Mouse (Mus musculus): Measurements from ENCODE around the gene Cacnb1. TPM values are rescaled to one million over a fixed set of nuclear protein-coding genes. Genes with fewer than 3 reads are reported as not detected.
A peak's percentile ranks its signal among the peaks of the same experiment; 100 is the strongest.

Cacnb1 gene
- polyA plus RNA-seq, 1 experiment from 2014 or later, result 7.8 TPM

DNA sequence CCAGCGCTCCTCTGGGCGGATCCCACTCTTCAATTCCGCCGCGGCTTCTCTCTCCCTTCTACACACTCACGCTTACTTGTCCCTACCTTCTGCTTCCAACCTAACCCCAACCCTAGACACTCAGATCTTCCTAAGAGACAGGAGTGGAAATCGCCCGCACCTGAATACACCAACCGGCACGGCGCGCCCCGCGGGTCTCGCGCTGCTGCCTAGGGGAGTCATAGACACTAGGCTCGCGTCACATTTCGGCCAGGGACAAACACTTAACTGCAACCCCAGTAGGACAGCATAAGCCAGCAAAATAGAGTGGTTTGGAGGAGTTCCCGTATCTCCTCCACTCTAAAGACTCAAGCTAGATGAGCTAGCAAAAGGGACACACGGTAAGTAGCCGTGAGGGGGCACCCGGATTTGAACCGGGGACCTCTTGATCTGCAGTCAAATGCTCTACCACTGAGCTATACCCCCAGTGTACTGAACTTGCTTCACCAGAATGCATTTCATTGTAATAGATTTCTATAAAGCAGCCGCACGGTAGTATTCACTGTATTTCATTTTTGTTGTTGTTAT lies 34.2 kb downstream of the Cacnb1 start:
- peak; percentile 88 for DNase-seq (ENCODE audit: low spot score)
- Histone ChIP-seq H3K27ac (replicated peaks) (peak overlapping the region; percentile 88), H3K27me3 (ENCODE audit: low read depth, poor library complexity, severe bottlenecking) (peaks cover 58% of the 10 kb centered on the region), H3K4me3 (peak overlapping the region; percentile 94), H3K9me3 (replicated peaks) (no peaks in the 10 kb centered on the region), H3K36me3 (no peaks in the 10 kb centered on the region), H3K4me1 (peaks cover 33% of the 10 kb centered on the region)
- under 1% methylated on average over 26 of the region's 26 CpGs for WGBS

DNA sequence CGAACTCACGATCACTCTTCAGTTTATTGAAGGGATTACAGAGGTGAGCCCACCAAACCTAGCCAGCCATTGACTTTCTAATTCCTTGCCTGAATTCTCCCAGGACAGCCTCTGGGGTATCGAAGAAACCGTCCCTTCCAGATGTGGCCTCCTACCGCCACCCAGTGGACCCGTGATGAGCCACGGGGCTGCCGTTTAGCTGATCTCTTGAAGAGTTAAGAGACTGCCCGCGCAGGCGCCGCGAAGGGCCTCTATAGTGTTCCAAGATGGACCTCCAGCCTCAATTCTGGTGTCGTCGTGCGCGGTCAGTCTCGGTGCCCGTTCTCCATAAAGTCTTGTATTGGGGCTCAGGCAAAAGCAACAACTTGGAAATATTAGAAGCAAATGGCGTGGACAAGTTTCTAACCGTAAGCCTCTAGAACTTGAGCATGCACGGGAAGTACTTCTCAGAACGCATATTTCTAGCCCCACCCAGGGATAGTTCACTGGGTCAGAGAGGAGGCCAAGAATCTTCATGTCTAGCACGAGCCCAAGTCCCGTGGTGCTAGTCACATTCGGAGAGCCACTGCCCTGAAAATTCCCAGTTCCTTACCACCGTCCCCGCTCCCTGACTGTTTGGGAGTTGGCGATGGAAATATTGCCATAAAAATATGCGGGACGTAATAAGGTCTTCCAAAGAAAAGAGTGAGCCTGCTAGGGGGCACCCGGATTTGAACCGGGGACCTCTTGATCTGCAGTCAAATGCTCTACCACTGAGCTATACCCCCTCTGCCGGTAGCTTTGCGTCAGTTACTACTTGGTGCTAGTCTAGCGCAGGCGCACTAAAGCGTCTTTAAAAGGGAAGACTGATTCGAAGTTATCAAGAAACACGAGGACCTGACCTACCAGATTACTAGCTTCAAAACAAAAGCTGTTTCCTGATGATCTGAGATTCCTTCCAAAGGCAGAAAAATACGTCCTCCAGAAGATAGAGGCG lies 35.0 kb downstream of the Cacnb1 start:
- peaks cover 33% of the 10 kb centered on the region for H3K4me1 ChIP-seq
- peaks cover 64% of the 10 kb centered on the region for H3K27me3 ChIP-seq (ENCODE audit: low read depth, poor library complexity, severe bottlenecking)
- peak overlapping the region; percentile 94 for H3K4me3 ChIP-seq
- H3K36me3 ChIP-seq, result no peaks in the 10 kb centered on the region
- DNase-seq (ENCODE audit: low spot score), result peak; percentile 95
- peak overlapping the region; percentile 88 for H3K27ac ChIP-seq (replicated peaks)
- no peaks in the 10 kb centered on the region for H3K9me3 ChIP-seq (replicated peaks)
- WGBS, result under 1% methylated on average over 42 of the region's 42 CpGs

DNA sequence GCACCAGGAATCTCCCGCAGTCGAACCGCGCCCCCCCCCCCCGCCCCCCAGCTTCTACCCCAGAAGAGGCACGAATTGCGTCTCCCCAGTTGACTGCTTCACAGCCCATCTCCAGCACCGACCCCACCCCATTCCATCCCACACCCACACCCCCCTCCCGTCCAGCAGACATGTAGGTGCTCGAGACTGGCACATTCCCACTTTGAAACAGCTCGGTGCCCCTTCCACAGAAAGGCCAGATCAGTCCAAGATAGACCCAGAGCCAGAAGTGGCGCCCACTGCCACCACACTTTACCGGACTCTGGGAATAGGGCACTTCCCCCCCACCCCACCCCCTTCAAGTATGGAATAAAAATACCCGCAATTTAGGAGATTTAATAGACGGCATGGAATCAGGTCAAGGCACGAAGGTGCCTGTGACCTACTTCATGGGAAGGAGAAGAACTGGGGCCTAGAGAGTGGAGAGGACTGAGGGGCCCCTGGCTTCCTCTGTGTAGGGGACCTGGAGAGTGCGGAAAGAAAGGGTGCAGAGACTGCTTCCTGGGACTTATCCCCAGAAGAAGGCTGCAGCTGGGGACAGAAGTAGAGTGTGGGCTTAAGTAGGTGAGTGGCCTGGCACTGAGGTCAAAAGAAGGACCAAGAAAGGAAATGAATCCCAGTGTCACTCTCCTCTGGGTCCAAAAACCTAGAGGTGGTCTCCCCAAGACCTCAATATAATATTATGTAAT lies 35.9 kb downstream of the Cacnb1 start:
- no peak for DNase-seq (ENCODE audit: low spot score)
- H3K36me3 ChIP-seq, result no peaks in the 10 kb centered on the region
- no peaks in the 10 kb centered on the region for H3K9me3 ChIP-seq (replicated peaks)
- WGBS, result 30% methylated on average over 13 of the region's 17 CpGs
- peaks cover 60% of the 10 kb centered on the region for H3K27me3 ChIP-seq (ENCODE audit: low read depth, poor library complexity, severe bottlenecking)
- H3K27ac ChIP-seq (replicated peaks), result no peak overlapping the region; the same call in 1 of the 2 replicates
- H3K4me3 ChIP-seq, result peak overlapping the region; percentile 94
- H3K4me1 ChIP-seq, result peaks cover 33% of the 10 kb centered on the region

DNA sequence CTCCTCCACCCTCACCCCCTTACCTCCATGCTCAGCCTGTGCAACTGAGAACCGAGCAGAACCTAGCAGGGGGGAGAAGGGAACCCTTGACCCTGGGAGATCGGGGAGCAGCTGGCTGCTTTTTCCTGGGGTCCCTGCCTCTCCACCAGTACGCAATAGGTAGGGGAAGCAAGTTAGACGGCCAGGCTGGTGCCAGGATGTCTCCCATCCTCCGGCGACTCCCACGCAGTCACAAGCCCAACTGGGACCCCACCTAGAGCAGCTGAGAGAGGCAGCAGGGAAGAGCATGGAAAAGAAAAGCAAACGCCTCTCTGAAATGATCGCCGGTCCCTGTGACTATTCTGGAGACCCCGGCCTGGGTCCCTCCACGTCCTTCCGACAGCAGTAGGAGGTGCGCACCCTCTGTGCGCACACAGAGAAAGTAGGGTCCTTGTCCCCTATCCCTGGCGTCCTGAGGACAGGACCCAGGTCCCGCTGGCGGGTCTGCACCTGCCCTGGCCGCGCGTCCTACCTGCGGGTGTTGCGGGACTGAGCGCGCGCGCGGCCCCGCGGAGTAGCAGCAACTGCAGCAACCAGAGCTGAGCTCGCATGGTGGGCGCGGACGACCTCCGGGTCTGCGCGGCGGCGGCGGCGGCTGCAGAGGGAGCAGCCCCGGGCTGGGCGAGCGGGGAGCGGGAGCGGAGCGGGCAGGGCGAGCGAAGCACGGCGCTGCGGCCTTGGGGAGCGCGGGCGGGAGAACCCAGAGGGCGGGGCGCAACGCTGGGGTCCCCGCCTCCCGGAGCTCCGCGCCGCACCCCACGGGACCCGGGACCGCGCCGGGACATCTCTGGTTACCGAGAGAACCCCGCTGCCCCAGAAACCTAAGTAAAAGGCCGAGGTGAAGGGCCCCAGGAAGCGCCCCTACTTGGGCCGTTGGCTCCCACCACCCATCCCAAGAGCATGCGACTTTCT lies 36.8 kb downstream of the Cacnb1 start, which contains the start of gene Plxdc1:
Gene Plxdc1 (minus strand): TSS at position 718 of the 951 bp plus-strand sequence.
- H3K4me3 ChIP-seq, result peak within 1 kb of the TSS; percentile 94
- H3K27ac ChIP-seq (replicated peaks), result peak within 1 kb of the TSS; percentile 66
- H3K36me3 ChIP-seq, result no peaks in the 10 kb centered on the region
- no peaks in the 10 kb centered on the region for H3K9me3 ChIP-seq (replicated peaks)
- H3K4me1 ChIP-seq, result peaks cover 33% of the 10 kb centered on the region
- H3K27me3 ChIP-seq (ENCODE audit: low read depth, poor library complexity, severe bottlenecking), result peaks cover 55% of the 10 kb centered on the region
- WGBS, result 3% methylated on average over 74 of the region's 74 CpGs
- peak; percentile 46 for DNase-seq (ENCODE audit: low spot score)

DNA sequence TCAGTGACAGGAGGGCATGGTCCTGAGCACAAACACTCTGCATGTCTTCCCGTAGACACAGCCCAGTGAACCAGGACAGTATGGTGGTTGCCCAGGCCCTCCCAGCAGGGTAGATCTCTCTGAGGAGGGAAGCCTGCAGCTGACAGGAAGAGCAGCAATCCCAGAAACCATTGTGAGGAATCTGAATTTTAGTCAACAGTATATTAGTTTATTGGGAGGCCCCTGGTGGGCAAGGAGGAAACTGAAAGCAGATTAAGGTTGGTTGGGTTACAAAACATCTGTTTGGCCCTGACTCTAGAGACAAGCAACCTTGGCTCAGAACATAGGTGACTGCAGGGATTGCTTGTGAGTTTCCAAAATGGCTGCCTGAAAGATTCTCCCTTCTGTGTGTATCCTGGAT lies 38.9 kb downstream of the Cacnb1 start:
- Histone ChIP-seq H3K4me1 (peaks cover 24% of the 10 kb centered on the region), H3K9me3 (replicated peaks) (no peaks in the 10 kb centered on the region), H3K4me3 (no peak overlapping the region), H3K36me3 (no peaks in the 10 kb centered on the region), H3K27ac (replicated peaks) (no peak overlapping the region), H3K27me3 (ENCODE audit: low read depth, poor library complexity, severe bottlenecking) (peaks cover 42% of the 10 kb centered on the region)
- 69% methylated on average over 1 of the region's 1 CpGs for WGBS
- DNase-seq (ENCODE audit: low spot score), result no peak

DNA sequence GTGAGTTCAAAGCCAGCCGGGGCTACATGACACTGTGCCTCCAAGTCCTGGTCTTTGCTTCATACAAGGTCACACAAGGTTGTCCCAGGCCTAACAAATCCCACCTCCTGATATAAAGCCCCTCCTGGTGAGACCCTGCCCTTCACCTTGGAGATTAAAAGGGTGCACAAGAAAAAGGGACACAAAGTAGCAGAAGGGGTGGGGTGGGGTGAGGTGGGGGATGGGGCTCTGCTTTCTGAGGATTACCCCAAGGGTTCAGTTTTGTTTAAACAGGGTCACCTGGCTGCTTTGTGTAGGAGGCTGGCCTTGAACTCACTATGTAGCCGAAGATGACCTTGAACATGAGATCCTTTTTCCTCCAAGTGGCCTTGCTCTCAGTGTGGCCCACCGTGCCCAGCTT lies 39.3 kb downstream of the Cacnb1 start:
- no peaks in the 10 kb centered on the region for H3K9me3 ChIP-seq (replicated peaks)
- no peak overlapping the region for H3K4me3 ChIP-seq
- H3K36me3 ChIP-seq, result no peaks in the 10 kb centered on the region
- peaks cover 42% of the 10 kb centered on the region for H3K27me3 ChIP-seq (ENCODE audit: low read depth, poor library complexity, severe bottlenecking)
- peaks cover 24% of the 10 kb centered on the region for H3K4me1 ChIP-seq
- no peak overlapping the region for H3K27ac ChIP-seq (replicated peaks)
- 82% methylated on average over 3 of the region's 3 CpGs for WGBS
- no peak for DNase-seq (ENCODE audit: low spot score)

DNA sequence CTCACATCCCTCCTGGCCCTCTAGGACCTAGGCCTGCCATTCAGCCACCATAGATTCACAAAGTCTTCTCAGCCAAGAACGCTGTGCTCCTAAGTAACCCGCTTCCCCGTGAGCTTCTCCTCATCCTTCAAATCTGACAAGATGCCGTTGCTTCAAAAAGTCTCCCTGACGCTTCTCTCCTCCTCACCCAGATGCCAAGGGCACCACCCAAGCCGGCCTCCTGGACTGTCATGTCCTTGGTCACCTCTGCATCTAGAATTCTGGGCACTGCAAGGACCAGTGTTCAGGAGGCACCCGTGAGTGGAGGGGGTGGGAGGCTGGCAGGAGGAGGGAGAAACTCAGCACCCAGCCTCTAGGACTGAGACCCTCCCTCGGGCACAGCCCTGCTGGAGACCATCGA lies 40.1 kb downstream of the Cacnb1 start:
- no peak overlapping the region for H3K27ac ChIP-seq (replicated peaks)
- H3K9me3 ChIP-seq (replicated peaks), result no peaks in the 10 kb centered on the region
- H3K27me3 ChIP-seq (ENCODE audit: low read depth, poor library complexity, severe bottlenecking), result peaks cover 42% of the 10 kb centered on the region
- H3K4me1 ChIP-seq, result peaks cover 24% of the 10 kb centered on the region
- 89% methylated on average over 9 of the region's 9 CpGs for WGBS
- H3K4me3 ChIP-seq, result no peak overlapping the region
- DNase-seq (ENCODE audit: low spot score), result no peak
- no peaks in the 10 kb centered on the region for H3K36me3 ChIP-seq

DNA sequence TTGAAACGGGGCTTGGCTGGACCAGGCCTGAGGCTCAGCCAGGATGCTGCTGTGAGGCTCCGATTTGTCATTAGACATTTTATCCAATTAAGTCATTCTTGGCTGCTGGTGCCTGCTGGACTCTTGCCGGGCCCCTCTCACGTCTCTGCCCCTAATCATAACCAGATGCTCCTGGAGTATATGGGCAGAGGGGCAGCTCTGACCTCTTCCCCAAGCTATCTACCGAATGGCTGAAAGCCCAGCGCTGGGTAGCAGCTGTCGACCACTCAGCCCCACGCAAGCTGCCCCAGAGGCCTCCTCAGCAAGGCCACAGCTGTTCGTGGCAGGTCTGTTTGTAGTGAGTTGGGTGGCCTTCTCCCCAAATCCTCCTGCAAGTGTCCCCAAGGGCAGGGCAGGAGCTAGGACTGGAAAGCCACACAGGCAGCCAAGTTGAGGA lies 42.3 kb downstream of the Cacnb1 start:
- H3K4me3 ChIP-seq, result no peak overlapping the region
- H3K9me3 ChIP-seq (replicated peaks), result no peaks in the 10 kb centered on the region
- H3K27ac ChIP-seq (replicated peaks), result peak overlapping the region; percentile 52; the same call in 1 of the 2 replicates
- peaks cover 25% of the 10 kb centered on the region for H3K27me3 ChIP-seq (ENCODE audit: low read depth, poor library complexity, severe bottlenecking)
- WGBS, result 67% methylated on average over 9 of the region's 9 CpGs
- H3K36me3 ChIP-seq, result no peaks in the 10 kb centered on the region
- H3K4me1 ChIP-seq, result peaks cover 11% of the 10 kb centered on the region
- peak; percentile 26 for DNase-seq (ENCODE audit: low spot score)

DNA sequence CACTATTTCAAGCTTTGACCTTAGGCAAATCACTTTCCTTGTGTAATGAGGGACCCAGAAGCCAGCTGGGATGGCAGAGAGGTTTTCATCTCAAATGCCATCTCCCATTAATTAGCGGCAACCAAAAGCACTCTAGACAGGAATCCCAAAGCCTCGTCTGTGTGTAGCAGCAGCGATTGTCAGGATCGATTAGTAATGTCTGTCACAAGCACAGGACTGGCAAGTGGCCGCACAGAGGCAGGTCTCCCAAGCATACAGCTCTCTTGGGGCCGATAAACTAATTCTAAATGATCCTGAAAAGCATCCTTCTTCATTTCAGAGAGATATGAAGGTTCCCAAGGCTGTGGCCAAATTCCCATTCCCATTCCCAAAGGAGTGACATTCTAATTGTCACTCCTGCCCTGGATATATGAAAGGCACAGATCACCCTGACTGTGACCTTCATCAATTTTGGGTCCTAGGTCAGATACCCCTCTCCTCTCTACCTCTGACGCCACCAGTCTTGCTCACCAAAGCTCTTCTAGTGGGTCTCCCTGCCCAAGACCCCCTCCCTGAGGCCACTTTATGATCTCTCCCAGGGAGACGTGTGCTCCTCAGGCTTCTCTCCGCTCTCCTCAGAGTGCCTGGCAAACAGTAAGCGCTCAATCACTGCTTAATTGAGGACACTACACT lies 42.9 kb downstream of the Cacnb1 start:
- H3K27ac ChIP-seq (replicated peaks), result no peak overlapping the region
- H3K27me3 ChIP-seq (ENCODE audit: low read depth, poor library complexity, severe bottlenecking), result peaks cover 19% of the 10 kb centered on the region
- no peaks in the 10 kb centered on the region for H3K9me3 ChIP-seq (replicated peaks)
- H3K4me3 ChIP-seq, result no peak overlapping the region
- no peak for DNase-seq (ENCODE audit: low spot score)
- WGBS, result 73% methylated on average over 10 of the region's 10 CpGs
- no peaks in the 10 kb centered on the region for H3K36me3 ChIP-seq
- H3K4me1 ChIP-seq, result peaks cover 16% of the 10 kb centered on the region

DNA sequence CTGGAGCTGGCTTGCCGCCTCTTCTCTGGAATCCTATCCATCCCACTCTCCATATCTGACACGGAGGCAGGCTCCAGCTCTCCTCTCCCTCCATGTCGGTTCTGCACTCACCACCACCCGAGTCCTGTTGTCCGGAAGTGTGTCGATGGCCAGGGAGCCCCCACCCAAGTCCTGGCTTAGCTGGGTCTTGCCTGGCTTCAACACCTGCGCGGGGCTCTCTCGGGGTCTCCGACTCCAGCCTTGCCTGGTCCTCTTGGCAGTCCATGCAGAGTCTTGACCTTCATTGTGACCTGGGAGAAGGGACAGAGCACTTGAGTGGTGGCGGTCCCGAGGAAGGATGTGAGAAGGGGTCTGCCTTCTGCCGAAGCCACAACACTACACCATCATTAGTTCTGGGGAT lies 44.4 kb downstream of the Cacnb1 start:
- H3K4me3 ChIP-seq, result no peak overlapping the region
- 91% methylated on average over 13 of the region's 13 CpGs for WGBS
- no peak for DNase-seq (ENCODE audit: low spot score)
- no peaks in the 10 kb centered on the region for H3K9me3 ChIP-seq (replicated peaks)
- no peak overlapping the region for H3K27ac ChIP-seq (replicated peaks)
- peaks cover 20% of the 10 kb centered on the region for H3K4me1 ChIP-seq
- no peaks in the 10 kb centered on the region for H3K36me3 ChIP-seq
- H3K27me3 ChIP-seq (ENCODE audit: low read depth, poor library complexity, severe bottlenecking), result peaks cover 3% of the 10 kb centered on the region; the same call in 1 of the 2 replicates

DNA sequence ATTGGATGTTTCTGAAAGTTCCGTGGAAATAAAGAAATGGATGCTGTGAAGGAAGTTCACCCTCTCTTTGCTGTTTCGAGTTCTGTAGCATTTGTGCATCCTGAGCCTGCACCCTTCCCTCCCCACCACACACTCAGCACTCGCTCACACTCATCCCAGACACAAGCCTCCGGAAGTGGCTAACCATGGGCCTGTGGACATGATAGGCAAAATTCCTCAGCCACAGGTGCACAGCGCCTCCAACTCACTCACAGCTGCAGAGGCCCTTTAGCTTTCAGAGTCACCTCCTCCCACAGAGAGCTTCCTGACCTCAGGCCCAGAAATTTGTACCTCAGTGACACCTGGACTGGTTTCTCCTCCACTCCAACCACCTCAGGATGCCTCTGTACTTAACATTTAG lies 45.0 kb downstream of the Cacnb1 start:
- Histone ChIP-seq H3K4me3 (no peak overlapping the region), H3K36me3 (no peaks in the 10 kb centered on the region), H3K4me1 (peaks cover 20% of the 10 kb centered on the region), H3K27me3 (ENCODE audit: low read depth, poor library complexity, severe bottlenecking) (no peaks in the 10 kb centered on the region), H3K9me3 (replicated peaks) (no peaks in the 10 kb centered on the region), H3K27ac (replicated peaks) (no peak overlapping the region)
- DNase-seq (ENCODE audit: low spot score), result no peak
- 79% methylated on average over 5 of the region's 5 CpGs for WGBS
